Mouse (Mus musculus) left cerebral cortex, postnatal 36 days (tissue): ENCODE measurements around the gene Clec10a. TPM values are rescaled to one million over a fixed set of nuclear protein-coding genes. Genes with fewer than 3 reads are reported as not detected.
A peak's percentile ranks its signal among the peaks of the same experiment; 100 is the strongest.

ENCODE experiments used
- DNase-seq, 2 experiments: peaks; one replicate each; pipeline ENCODE4 v3.0.0; 2021 to 2022; ENCODE audit warnings: low spot score in 2 of 2, mixed read lengths in 1 of 2
- intact Hi-C: fragments of 180-260 bp; cut with DNase I; formaldehyde crosslinking; loops from one replicate; pipeline ENCODE4 v1.15.1; 2025
- total RNA-seq, 2 experiments: library from RNA; stranded (reverse); gene quantifications; 2 replicates each; pipeline ENCODE4 v1.2.3; 2021

Gene Clec10a
- total RNA-seq, 2 experiments from 2014 or later, result 1.3 to 1.8 TPM

DNA sequence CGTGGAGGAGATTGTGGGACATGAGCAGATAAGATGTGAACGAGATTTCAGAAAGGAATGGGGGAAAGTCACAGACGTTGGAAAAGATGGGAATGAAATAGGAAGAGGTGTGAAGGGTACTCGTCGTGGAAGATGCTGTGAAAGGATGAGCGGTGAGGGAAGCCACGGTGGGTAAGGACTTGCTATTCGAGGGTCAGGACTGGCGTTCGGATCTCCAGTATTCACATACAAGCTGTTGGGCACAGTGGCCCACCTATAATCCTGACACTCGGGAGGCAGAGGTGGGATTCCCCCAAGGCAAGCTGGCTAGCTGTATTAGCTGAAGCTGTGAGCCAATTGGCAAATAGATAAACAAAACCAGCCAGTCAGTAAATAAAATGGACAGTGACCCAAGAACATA is 22.8 kb downstream of the Clec10a start:
- DNase-seq, result no peak
- intact Hi-C loops, result loop anchor here (1.0 kb wide), 1 partner anchor 104 kb away; no protein-coding TSS in a partner anchor

DNA sequence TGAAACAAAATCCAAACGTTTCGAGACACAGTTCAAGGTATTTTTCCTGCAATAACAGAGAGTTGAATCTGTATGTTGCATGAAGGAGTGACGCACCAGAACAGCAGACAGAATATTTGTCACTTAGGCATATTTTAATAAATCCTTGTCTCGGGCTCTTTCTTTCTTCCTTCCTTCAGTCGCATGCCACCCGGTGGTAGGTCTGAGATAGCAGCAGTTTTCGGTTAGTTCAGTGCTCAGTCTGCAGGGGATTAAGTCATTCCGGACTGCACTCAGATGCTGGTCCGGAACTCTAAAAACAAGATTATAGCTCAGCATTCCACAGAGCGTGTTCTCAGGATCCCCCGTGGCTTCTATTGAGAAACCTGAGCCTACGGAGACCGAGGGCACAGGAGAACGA is 23.4 kb downstream of the Clec10a start:
- no peak for DNase-seq

DNA sequence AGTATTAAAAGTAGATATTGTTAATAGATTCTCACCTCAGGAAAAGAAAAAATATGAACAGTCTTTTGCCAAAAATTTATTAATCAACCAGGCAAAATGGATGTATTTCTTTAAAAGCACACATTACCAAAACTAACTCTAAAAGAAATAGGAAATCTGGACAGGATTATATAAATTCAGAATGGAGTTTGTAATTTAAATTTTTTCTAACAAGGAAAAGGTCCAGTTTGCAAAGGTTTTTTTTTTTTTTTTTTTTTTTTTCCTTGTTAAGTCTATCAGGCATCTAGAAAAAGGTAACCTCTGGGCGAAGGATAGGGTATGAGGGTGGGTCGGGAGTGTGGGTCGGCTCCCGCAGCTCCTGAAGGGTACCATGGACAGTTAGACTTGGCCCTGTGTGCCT is 24.5 kb downstream of the Clec10a start:
- DNase-seq, result no peak
- intact Hi-C loops, result no loop called here

More for the DNA sequence above, 23.4 kb downstream of the Clec10a start:
- intact Hi-C loops, result loop anchor here (1.0 kb wide), 1 partner anchor 105 kb away; no protein-coding TSS in a partner anchor

GRCm38 (mm10) chr11:70185120-70185519 is 29.1 kb downstream of the Clec10a start:
- no peak for DNase-seq
- intact Hi-C loops, result no loop called here

DNA sequence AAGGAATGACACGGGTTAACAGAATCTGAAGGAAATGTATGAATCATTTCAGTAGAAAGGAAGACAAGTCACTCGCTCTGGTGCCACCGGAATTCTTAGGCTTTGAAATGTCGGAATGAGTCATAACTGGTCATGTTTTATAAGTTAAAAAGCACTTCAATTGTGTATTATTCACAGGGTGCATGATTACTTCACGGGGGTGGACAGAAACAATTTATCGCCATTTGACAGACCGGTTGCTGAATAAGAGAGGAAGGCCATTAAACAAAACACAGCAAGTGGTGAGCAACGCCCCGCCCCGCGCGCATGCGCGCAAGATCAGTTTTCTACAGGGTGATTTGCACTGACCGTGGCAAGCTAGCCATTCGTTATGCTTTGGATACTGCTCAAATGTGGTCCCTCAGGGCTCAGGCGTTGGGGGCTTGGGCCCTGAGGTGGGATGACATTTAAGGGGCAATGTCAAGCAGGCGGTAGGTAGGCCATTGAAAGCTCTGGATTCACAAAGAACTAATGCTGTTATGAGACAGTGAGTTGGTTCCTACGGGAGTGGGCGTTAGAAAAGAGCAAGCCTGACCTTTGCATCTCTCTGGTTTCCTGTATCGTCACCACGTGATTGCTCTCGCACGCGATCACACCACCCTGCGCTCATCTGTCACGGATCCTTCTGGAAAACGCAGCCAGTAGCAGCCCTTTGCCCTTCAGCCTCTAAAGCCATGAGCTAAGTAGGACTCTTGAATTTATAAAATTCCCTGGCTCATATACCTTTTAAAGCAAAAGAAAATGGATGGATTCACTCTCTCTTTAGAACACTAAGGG is 33.5 kb downstream of the Clec10a start:
- intact Hi-C loops, result no loop called here
- no peak for DNase-seq

GRCm38 (mm10) chr11:70191188-70191587 is 35.2 kb downstream of the Clec10a start:
- DNase-seq, result no peak
- intact Hi-C loops, result no loop called here

- DNase-seq, result no peak
- intact Hi-C loops, result no loop called here
Measured at GRCm38 (mm10) chr11:70192157-70192556, 36.2 kb downstream of the Clec10a start.

- intact Hi-C loops, result no loop called here
- DNase-seq, result no peak
Measured at GRCm38 (mm10) chr11:70193354-70194285, 37.6 kb downstream of the Clec10a start.

DNA sequence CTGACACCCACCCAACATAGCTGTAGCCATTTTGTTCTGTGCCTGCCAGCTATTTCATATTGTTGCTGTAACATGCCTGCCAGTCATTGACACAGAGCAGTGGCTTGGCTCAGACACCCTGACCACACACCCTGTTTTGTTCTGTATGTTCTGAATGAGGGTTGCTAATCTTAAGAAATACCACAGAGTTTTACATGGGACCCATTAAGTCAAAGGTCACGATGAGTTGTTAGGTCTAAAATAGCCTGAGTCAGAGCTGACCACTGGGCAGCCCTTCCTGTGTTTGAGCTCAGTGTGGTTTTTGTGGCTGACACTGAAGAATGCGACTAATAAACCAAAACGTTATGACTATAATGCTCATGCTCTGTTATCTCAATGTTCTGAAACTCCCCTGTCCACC is 42.3 kb downstream of the Clec10a start:
- no peak for DNase-seq
- intact Hi-C loops, result no loop called here

DNA sequence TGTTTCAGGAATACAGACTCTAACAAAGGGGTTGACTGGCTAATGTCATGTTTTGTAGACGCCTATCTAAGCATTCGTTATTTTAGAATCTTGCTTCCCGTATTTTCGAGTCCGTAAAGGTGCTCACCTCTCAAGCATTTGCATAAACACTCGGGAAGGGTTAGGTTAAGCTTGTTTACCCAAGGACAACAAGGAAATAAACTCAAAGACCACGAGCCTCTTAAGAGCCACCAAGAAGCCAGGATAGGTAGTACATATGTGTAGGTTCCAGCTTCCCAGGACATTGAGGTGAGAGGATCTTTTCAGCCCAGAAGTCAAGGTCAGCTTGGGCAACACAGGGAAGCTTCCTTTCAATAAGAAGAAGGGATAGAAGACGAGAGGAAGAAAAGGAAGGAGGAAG is 43.1 kb downstream of the Clec10a start:
- no peak for DNase-seq
- intact Hi-C loops, result no loop called here

DNA sequence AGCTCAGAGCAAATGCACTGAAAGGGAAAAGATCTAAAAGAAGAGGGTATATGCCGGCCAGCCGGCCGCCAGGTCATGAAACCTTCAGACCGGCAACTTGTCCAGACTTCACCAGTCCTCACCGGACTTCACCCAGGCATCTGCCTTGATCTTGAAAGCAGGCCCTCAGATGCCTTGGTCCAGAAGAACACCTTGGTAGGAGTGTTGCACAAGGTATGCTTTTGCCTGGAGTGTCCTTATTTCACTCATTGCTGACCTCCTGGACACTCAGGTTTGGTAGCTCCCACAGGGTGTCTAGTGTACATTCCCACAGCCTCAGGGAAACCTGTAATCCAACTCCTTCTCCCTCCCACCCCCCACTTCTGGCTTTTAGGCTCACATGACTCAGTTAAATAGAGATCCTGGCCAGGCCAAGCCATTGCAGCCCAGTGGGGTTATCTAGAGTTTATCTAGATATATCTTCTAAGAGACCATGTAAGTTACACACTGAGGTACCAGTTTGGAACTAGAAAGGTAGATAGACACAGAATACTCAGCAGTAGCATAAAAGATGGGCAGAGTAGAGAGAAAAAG is 44.1 kb downstream of the Clec10a start:
- no peak for DNase-seq
- intact Hi-C loops, result loop anchor here (2.0 kb wide), 1 partner anchor 125 kb away; no protein-coding TSS in a partner anchor

DNA sequence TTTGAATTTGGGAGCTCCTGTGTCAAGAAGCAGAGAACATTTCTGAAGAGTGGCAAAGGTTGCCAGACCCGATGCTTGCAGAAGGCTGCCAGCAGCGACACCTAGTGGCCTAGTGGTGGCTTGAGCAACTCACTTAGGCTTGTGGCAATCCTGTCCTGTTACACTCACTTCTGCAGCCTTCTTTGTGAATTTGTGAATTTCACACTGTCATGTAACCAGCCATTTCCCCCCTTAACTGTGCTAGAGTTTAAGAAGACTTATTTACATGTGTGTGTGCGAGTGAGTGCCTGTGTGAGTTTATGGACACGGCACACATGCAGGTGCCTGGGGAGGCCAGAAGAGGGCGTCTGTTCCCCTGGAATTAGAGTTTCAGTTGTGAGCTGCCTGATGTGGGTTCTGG is 45.7 kb downstream of the Clec10a start:
- intact Hi-C loops, result loop anchor here (2.0 kb wide), 1 partner anchor 127 kb away; no protein-coding TSS in a partner anchor

DNA sequence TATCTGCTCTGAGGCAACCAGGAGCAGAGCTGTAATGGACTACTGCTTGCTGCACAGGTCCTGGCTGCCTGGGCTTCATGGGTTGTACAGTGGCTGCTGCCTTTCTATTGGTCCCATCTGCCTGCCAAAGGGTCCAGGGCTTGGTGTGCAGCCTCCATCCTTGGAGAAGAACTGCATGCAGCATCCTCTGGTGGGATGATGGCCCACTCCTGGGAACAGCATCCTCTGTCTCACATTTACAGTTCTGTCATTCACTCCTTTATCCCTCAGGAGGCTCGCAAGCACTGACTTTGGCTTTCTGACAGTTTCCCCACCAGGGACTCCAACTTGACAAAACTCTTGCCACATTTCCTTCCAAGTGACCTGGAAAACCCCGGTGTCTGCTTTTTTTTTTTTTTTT is 50.8 kb downstream of the Clec10a start:
- no peak for DNase-seq
- intact Hi-C loops, result no loop called here

More for the DNA sequence above, 45.7 kb downstream of the Clec10a start:
- DNase-seq, result peak; percentile 61 to 62

DNA sequence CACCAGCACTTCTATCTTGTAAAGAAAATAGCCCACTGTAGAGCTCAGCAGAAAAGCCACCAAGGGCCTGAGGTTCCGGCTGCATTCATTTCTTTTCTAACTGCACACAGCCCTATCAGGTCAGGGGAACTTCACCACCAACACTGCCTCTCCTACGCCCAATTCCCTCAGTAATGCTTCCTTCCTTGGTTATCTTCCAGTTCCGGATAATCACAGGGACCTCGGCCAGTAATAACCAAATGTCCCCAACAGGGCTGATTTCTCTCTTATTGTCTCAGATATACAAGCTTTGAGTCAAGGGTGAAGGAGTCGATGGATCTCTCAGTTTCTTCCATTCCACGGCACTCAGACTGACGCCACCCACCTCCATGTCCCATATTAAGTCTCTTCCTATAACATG is 51.3 kb downstream of the Clec10a start:
- intact Hi-C loops, result no loop called here
- no peak for DNase-seq

GRCm38 (mm10) chr11:70208778-70209388 is 52.9 kb downstream of the Clec10a start:
- intact Hi-C loops, result no loop called here
- DNase-seq, result no peak

GRCm38 (mm10) chr11:70210681-70211080 is 54.7 kb downstream of the Clec10a start:
- DNase-seq, result no peak
- intact Hi-C loops, result loop anchor here (5.0 kb wide), 2 partner anchors 153 to 278 kb away; no protein-coding TSS in a partner anchor

- DNase-seq, result no peak
- intact Hi-C loops, result loop anchor here (5.0 kb wide), 2 partner anchors 155 to 280 kb away; no protein-coding TSS in a partner anchor
Measured at GRCm38 (mm10) chr11:70211972-70212371, 56.0 kb downstream of the Clec10a start.

GRCm38 (mm10) chr11:70212423-70212822 is 56.4 kb downstream of the Clec10a start, which contains the start of gene Slc16a11:
TSS of gene Slc16a11 (plus strand) at chr11:70212752.
- intact Hi-C loops, result loop anchor here (5.0 kb wide), 2 partner anchors 155 to 280 kb away; no protein-coding TSS in a partner anchor
- DNase-seq, result no peak

DNA sequence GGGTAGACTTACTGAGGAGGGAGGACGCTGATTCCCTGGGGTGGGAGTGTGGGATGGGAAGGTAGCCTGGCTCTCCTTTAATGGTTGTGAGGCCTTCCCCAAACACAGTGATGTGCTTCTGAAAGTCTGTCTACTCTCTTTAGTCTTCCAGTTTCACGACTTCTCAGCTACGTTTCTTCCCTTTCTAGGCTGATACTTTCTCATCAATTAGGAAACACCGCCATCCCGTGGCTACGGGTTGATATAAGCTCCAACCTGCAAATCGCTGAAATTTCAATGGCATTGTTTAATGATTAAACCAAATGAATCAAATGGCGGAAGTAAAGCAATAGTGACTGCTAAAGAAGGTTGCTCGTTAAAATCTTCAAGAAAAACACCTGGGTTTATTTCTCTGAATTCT is 56.9 kb downstream of the Clec10a start:
- intact Hi-C loops, result loop anchor here (5.0 kb wide), 2 partner anchors 156 to 281 kb away; no protein-coding TSS in a partner anchor
- no peak for DNase-seq
